Mouse (Mus musculus) erythroblast, embryonic 14.5 days (primary cell): ENCODE data around the gene Col18a1. TPM values are rescaled to one million over a fixed set of nuclear protein-coding genes. Genes with fewer than 3 reads are reported as not detected.

Experiments
- H3K27me3 ChIP-seq: 2 replicates; pipeline ENCODE4 v1.6.1; 2012; ENCODE audit warnings: inconsistent platforms; ENCODE audit not compliant: control insufficient read depth
- H3K36me3 ChIP-seq: 2 replicates; pipeline ENCODE4 v1.6.1; 2012; ENCODE audit warnings: mild to moderate bottlenecking, inconsistent platforms; ENCODE audit not compliant: control insufficient read depth
- H3K4me1 ChIP-seq: 2 replicates; pipeline ENCODE4 v1.6.1; 2012; ENCODE audit warnings: inconsistent platforms; ENCODE audit not compliant: control insufficient read depth
- H3K4me3 ChIP-seq: replicated peaks from 2 replicates; pipeline ENCODE3; 2012; ENCODE audit warnings: moderate library complexity, mild to moderate bottlenecking, inconsistent platforms
- H3K9me3 ChIP-seq: 2 replicates; pipeline ENCODE4 v1.6.1; 2012; ENCODE audit warnings: low read length, inconsistent platforms, mixed read lengths; ENCODE audit not compliant: control insufficient read depth
- GATA1 ChIP-seq: IDR thresholded peaks from 2 replicates; pipeline ENCODE4 v1.6.1; 2012; ENCODE audit warnings: low read length, inconsistent platforms, mixed read lengths
- TAL1 ChIP-seq: IDR thresholded peaks from 3 replicates; pipeline ENCODE4 v1.6.1; 2012; ENCODE audit warnings: low read length, inconsistent platforms, mixed read lengths
- polyA plus RNA-seq: library from polyadenylated mRNA; stranded (reverse); fragments of >175 nt; gene quantifications from 2 replicates; pipeline ENCODE4 v1.2.3, GENCODE M21; 2012

The Col18a1 gene
- polyA plus RNA-seq, 1 experiment: 0.66 TPM

DNA sequence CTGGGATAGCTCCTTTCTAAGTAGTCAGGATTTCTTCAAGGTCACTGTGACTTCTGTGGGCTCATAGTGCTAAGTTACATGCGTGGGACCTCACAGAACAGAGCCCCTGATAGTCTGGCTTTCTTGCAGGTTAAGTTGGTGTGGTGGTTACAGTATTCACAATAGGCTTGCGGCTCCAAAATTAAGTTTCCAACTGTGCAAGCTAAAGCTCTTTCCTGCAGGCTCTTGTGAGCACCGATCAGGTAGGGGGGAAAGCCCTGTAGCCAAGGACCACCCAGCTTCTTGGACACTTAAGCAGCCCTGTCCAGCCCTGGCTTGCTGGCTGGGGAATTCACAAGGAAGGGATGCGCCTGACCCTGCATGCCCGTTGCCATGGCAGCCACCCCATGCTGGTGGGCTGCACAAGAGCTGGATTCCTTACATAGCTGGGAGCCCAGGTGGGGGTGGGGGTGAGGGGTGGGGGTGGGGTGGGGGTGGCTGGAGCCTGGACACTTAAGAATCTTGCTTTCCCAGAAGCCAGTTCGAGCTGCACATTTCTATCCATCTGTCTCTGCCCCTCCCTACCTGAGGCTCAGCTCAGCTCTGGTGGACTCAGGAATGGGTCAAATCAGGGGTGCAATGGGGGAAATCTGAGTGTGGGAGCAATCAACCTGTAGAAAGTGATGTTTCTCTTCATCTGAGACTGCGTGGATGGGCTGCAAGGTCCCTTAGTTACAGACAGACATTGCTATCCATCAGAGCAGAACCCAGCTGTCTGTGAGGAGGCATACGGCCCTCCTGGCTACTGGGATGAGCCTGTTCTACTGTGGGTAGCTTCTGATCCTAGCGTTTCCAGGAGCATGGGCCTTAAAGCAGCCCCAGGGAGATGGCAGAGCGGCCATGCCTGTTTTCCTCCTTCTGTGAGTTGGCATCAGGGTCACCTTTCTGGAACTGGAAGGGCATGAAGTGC lies 24.9 kb upstream of the Col18a1 start:
- Histone ChIP-seq H3K4me3 (no peak overlapping the region), H3K4me1 (peaks cover 1% of the 10 kb centered on the region; the same call in 1 of the 2 replicates), H3K36me3 (no peaks in the 10 kb centered on the region), H3K27me3 (peaks cover 28% of the 10 kb centered on the region), H3K9me3 (no peaks in the 10 kb centered on the region)
- no peak for TF ChIP-seq GATA1
- TF ChIP-seq TAL1: no peak

DNA sequence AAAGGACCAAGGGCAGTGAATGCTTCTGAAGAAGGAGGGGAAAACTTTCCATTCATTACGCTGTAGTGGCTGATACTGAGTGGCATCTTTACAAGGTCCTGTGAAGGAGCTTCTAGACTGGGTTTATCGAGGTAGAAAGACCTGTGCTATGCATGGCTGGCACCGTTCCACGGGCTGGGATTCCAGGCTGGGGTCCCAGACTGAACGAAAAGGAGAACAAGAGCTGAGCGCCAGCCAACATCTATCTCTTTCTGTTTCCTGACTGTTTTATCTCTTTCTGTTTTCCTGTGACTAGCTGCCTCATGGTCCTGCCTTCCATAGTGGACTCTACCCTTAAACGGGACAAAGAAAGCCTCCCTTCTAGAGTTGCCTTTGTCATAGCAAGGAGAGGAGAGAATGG lies 21.1 kb upstream of the Col18a1 start:
- TF ChIP-seq TAL1: no peak
- no peak for TF ChIP-seq GATA1
- H3K4me3 ChIP-seq: no peak overlapping the region
- H3K36me3 ChIP-seq: no peaks in the 10 kb centered on the region
- no peaks in the 10 kb centered on the region; the same call in 1 of the 2 replicates for H3K4me1 ChIP-seq
- peaks cover 30% of the 10 kb centered on the region for H3K27me3 ChIP-seq
- H3K9me3 ChIP-seq: no peaks in the 10 kb centered on the region

DNA sequence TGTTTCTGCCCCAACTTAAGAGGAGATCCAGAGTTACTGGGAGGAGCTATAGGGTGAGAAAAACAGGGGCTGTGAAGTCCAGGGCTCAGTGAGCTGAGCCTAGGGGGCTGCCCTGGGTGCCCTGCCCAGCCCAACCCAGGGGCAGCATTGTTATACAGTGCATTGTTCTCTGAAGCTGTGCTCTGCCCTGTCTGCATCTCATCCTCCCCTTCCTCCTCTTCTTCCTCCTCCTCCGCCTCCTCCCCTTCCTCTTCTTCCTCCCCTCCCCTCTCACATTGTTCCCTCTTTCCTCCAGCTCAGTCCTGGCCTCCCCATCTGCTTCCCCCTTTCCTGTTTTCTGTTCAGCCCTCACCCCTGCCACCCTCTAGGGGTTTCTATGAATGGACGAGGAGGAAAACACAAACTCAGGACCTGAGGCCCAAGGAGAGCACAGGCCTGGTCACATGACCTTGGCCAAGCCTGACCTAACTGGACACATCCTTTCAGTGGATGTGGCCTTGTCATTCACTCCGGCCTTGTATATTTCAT lies 16.5 kb upstream of the Col18a1 start:
- Histone ChIP-seq H3K36me3 (no peaks in the 10 kb centered on the region), H3K4me3 (no peak overlapping the region), H3K27me3 (peaks cover 9% of the 10 kb centered on the region), H3K4me1 (no peaks in the 10 kb centered on the region; the same call in 1 of the 2 replicates), H3K9me3 (no peaks in the 10 kb centered on the region)
- no peak for TF ChIP-seq GATA1
- no peak for TF ChIP-seq TAL1

DNA sequence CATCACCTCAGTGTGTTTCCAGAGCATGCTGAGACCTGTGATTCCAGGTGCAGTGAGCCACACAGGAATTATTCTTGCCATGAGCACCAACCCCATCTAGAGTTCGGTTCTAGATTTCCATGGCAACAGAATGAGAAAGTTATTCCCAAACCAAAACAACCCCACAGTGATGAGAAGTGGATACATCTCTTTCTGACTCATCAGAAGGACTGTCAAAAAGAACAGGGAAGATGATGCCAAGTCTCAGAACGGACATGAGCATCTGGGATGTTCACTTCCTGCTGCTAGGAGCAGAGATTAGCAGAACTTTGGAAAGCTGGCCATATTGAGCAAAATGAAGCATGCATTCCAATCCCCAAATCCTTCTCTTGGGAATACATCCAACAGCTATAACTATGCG lies 13.8 kb upstream of the Col18a1 start:
- TF ChIP-seq GATA1: no peak
- no peak for TF ChIP-seq TAL1
- H3K9me3 ChIP-seq: no peaks in the 10 kb centered on the region

DNA sequence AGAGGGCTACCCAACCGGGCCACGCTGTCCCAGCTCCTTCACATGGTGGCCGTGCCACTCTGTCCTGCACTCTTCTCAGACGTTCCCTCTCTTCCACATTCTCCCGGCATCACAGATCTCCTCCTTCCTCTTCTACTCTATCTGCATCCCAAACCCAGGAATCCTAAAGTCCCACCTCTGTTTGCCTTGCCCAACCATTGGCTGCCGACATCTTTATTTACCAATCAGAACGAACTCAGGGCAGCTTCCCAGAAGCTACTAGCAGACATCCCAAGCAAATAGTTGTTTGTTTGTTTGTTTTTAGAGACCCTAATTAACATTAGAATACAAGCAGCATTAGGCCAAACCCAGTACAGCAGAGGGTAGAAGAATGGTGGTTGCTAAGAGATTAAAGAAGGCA lies 12.3 kb upstream of the Col18a1 start:
- H3K36me3 ChIP-seq: no peaks in the 10 kb centered on the region
- no peaks in the 10 kb centered on the region for H3K9me3 ChIP-seq
- H3K4me3 ChIP-seq: no peak overlapping the region
- H3K27me3 ChIP-seq: peaks cover 8% of the 10 kb centered on the region
- H3K4me1 ChIP-seq: no peaks in the 10 kb centered on the region; the same call in none of the 2 replicates
- TF ChIP-seq GATA1 (no peak), TAL1 (no peak)

More for the DNA sequence above, 13.8 kb upstream of the Col18a1 start:
- Histone ChIP-seq H3K4me1 (no peaks in the 10 kb centered on the region; the same call in none of the 2 replicates), H3K36me3 (no peaks in the 10 kb centered on the region), H3K4me3 (no peak overlapping the region), H3K27me3 (peaks cover 4% of the 10 kb centered on the region)

DNA sequence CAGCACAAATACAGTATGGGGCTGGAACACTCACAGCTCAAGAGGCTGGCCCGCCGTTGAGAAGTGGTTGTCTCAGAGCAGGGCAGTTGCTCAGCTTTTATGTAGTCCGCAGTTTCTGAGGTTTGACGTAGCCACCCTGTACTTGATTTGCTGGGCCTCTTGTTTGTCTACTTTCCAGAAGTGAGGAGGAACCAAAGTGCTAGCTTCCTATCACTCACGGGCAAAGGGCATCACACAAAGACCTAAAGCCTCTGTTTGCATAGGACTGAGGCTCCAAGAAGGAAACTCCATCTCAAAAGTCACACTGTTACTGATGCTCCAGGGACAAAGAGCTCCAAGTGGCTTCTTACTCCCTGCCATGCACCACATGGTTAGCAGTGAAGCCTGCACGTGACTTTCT lies 4.1 kb upstream of the Col18a1 start:
- TF ChIP-seq GATA1 (no peak), TAL1 (no peak)
- Histone ChIP-seq H3K4me3 (no peak overlapping the region), H3K27me3 (peaks cover 52% of the 10 kb centered on the region), H3K36me3 (no peaks in the 10 kb centered on the region), H3K4me1 (peaks cover 13% of the 10 kb centered on the region), H3K9me3 (no peaks in the 10 kb centered on the region)

DNA sequence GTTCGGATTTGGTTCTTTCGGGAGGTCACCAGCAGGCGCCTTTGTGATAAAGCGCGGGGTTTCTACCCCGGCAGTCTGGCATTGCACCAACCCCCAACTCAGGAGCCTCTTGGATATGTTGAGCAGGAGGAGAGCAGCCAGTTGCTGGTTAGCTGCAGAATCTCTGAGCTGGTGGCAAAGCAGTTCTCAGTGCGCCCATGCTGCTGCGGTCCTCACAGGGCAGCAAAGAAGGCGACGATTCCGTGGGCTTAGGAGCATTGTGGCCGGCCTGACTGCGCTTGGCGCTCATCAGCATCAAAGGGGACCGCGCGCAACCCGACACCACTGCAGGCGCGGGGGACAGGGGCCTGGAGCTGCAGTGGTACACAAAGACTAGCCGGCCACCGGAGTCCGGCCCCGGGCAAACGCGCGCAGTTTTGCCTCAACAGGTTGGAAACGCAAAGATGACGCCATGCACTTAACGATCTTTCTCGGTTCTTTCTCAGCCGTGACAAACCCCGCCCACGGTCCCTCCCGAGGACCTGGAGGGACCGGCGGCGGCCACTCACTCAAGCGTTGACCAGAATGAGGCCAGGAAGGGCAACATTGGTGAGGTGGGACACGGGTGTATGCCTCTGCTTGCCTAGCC lies 916 bp downstream of the Col18a1 start:
- no peaks in the 10 kb centered on the region for H3K9me3 ChIP-seq
- peaks cover 61% of the 10 kb centered on the region for H3K27me3 ChIP-seq
- no peak for TF ChIP-seq TAL1
- no peak for TF ChIP-seq GATA1
- peak overlapping the region; percentile 45 for H3K4me3 ChIP-seq
- H3K36me3 ChIP-seq: no peaks in the 10 kb centered on the region
- peaks cover 25% of the 10 kb centered on the region for H3K4me1 ChIP-seq

DNA sequence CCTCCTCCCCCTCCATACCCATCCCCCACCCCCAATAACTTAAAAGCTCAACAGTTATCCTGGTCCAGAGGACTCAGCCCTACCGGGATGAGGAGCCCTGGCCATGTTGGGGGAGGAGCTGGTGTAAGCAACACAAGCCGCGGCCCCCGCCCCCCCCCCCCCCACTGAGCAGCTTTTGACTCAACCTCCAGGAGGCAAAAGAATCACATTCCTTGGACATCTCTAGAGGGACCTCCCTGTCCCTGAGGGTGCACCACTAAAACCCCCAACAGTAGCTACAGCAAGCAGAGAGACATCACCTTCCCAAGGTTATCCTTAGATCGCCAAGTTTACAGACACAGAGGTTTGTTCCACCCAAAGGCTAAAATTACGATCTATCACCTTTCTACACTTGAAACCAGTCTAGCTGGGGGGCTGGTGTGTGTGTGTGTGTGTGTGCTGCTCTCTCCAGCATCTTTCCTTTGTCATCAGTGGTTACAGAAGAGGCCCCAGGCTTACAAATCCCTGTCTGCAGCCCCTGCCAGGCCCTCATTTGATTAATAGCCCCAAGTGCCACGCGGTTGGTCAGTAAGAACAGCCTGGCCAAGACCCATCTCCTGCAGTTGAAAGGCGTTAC lies 1.8 kb downstream of the Col18a1 start:
- TF ChIP-seq TAL1: no peak
- TF ChIP-seq GATA1: no peak
- Histone ChIP-seq H3K4me1 (peaks cover 34% of the 10 kb centered on the region), H3K36me3 (no peaks in the 10 kb centered on the region), H3K9me3 (no peaks in the 10 kb centered on the region), H3K4me3 (no peak overlapping the region), H3K27me3 (peaks cover 59% of the 10 kb centered on the region)

DNA sequence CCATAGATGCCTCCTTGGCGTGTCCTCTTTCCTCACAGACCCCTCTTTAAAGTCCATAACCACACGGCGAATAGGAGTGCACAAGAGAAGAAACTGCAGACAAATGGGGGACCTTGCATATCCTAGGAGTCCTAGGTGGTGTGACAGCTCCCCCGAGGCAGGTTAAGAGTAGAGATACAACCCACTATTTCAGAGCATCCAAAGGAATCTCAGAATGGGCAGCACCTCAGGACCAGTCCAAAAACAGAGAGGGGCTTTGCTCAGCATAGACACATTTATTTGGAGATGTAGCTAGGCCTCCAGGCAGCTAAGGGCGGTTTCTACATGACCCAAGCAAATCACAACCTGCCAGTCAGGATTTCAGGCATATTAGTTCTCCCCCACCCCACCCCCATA lies 2.3 kb downstream of the Col18a1 start:
- H3K9me3 ChIP-seq: no peaks in the 10 kb centered on the region
- H3K27me3 ChIP-seq: peaks cover 57% of the 10 kb centered on the region
- H3K4me3 ChIP-seq: no peak overlapping the region
- TF ChIP-seq TAL1 (no peak), GATA1 (no peak)
- H3K4me1 ChIP-seq: peaks cover 39% of the 10 kb centered on the region
- no peaks in the 10 kb centered on the region for H3K36me3 ChIP-seq
